18 mouse cellular contexts compared by ENCODE assay signal in the genomic region with DNA sequence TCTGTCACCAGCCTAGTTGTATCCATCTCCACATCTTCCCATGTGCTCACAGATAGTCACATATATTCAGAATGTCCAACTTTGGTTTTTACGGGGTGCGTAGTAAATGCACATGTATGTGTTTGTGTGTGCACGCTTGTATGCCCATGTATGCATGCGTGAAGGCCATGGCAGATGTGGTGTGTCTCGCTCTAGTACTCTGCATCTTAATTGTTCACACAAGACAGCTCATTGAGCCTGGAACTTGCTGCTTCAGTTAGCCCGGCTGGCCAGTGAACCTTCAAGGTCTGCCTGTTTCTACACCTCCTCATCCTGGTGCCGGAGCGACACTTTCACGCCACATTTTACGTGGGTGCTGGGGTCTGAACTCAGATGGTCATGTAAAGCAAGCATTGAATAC.
"Had no signal": no experiment of that assay in that cellular context is flagged by ENCODE, and none has a peak within 500 bp of the region (broad histone marks: within the 10 kb centered on the region; RNA-seq: fewer than 3 reads in every experiment).

No protein-coding gene starts in this region.

- ATAC-seq: midbrain, embryonic 16.5 days had no signal

- H3K4me3 ChIP-seq: midbrain, embryonic 10.5 days; midbrain, embryonic 12.5 days; myocyte; neural tube, embryonic 13.5 days; neural tube, embryonic 15.5 days; stomach, embryonic 15.5 days had no signal

- H3K36me3 ChIP-seq: midbrain, embryonic 10.5 days; midbrain, embryonic 12.5 days; neural tube, embryonic 13.5 days; neural tube, embryonic 15.5 days; stomach, embryonic 15.5 days had no signal

- H3K27me3 ChIP-seq: neural tube, embryonic 13.5 days; neural tube, embryonic 15.5 days; stomach, embryonic 15.5 days had no signal

- DNase-seq: lung, adult 18-20 months; lung, embryonic 14.5 days; lung, postnatal 10 days; lung, postnatal 4 days; midbrain, embryonic 14.5 days; retina, postnatal 1 day; right cerebral cortex, adult 18-20 months; thymus, adult 2 months; thymus, postnatal 25 days; thymus, postnatal 4 days had no signal

- H3K9me3 ChIP-seq: stomach, embryonic 15.5 days had no signal

- H3K27ac ChIP-seq: midbrain, embryonic 10.5 days; midbrain, embryonic 12.5 days; neural tube, embryonic 13.5 days; neural tube, embryonic 15.5 days; stomach, embryonic 15.5 days; stomach, postnatal 0 days had no signal

- H3K4me2 ChIP-seq: lung, embryonic 14.5 days; midbrain, embryonic 12.5 days; neural tube, embryonic 13.5 days; neural tube, embryonic 15.5 days; stomach, embryonic 15.5 days had no signal

- H3K9ac ChIP-seq: lung, embryonic 14.5 days; midbrain, embryonic 12.5 days; neural tube, embryonic 13.5 days; neural tube, embryonic 15.5 days; stomach, embryonic 15.5 days had no signal

- H3K4me1 ChIP-seq: midbrain, embryonic 12.5 days; neural tube, embryonic 13.5 days; neural tube, embryonic 15.5 days; stomach, embryonic 15.5 days had no signal
